Comparison of ENCODE assay signal across 11 mouse cellular contexts in genomic region chr4:82338930-82339329, GRCm38 (mm10).
DNase-seq lines count a peak whose midpoint lies in the region; ATAC-seq and TF ChIP-seq lines count a peak whose summit lies in the region.
"Had no signal": no experiment of that assay in that cellular context is flagged by ENCODE, and none has a peak within 500 bp of the region (broad histone marks: within the 10 kb centered on the region; RNA-seq: fewer than 3 reads in every experiment).

No protein-coding gene starts in this region.

- WGBS in heart, embryonic 12.5 days: 80% methylated on average over 6 of the region's 6 CpGs
- 62% methylated on average over 6 of the region's 6 CpGs for WGBS in embryonic facial prominence, embryonic 15.5 days

- DNase-seq in heart, postnatal 36 days: no peak
- no peak for DNase-seq in layer of hippocampus, adult 2 months (ENCODE audit: low spot score in 2 of 2)
- DNase-seq in layer of hippocampus, postnatal 14 days (ENCODE audit: low spot score in 2 of 2): no peak
- no peak for DNase-seq in layer of hippocampus, adult 11-12 months (ENCODE audit: low spot score)
- DNase-seq: liver, postnatal 0 days; right cerebral cortex, postnatal 14 days had no signal

- no peak for TF ChIP-seq CTCF in layer of hippocampus, adult 2 months (conservative IDR thresholded peaks at IDR 0.05)

- H3K4me3 ChIP-seq in heart, embryonic 12.5 days: no peak overlapping the region
- H3K4me3 ChIP-seq in layer of hippocampus, adult 2 months: no peak overlapping the region
- H3K4me3 ChIP-seq in brown adipose tissue, adult 24 weeks (ENCODE audit: insufficient read depth, low read depth, low read length): no peak overlapping the region
- H3K4me3 ChIP-seq in embryonic facial prominence, embryonic 15.5 days (replicated peaks): no peak overlapping the region
- H3K4me3 ChIP-seq: heart, embryonic 10.5 days had no signal

- H3K27ac ChIP-seq in heart, embryonic 12.5 days (ENCODE audit: poor library complexity, severe bottlenecking): peak overlapping the region; percentile 36
- H3K27ac ChIP-seq in layer of hippocampus, adult 2 months: peak overlapping the region; percentile 66
- peak overlapping the region; percentile 12 for H3K27ac ChIP-seq in brown adipose tissue, adult 24 weeks (replicated peaks; ENCODE audit: low read depth, low read length)
- H3K27ac ChIP-seq in embryonic facial prominence, embryonic 15.5 days (replicated peaks): peak overlapping the region; percentile 44; the same call in 1 of the 2 replicates
- H3K27ac ChIP-seq: heart, embryonic 10.5 days had no signal

- H3K9ac ChIP-seq in heart, embryonic 12.5 days: no peak overlapping the region
- no peak overlapping the region for H3K9ac ChIP-seq in embryonic facial prominence, embryonic 15.5 days
- H3K9ac ChIP-seq: liver, postnatal 0 days had no signal

- no peaks in the 10 kb centered on the region for H3K9me3 ChIP-seq in heart, embryonic 12.5 days (replicated peaks)
- H3K9me3 ChIP-seq in embryonic facial prominence, embryonic 15.5 days (replicated peaks): no peaks in the 10 kb centered on the region
- H3K9me3 ChIP-seq: heart, embryonic 10.5 days had no signal

- no peak overlapping the region for H3K4me2 ChIP-seq in heart, embryonic 12.5 days
- no peak overlapping the region for H3K4me2 ChIP-seq in embryonic facial prominence, embryonic 15.5 days (replicated peaks)

- H3K27me3 ChIP-seq in heart, embryonic 12.5 days (replicated peaks): no peaks in the 10 kb centered on the region
- no peaks in the 10 kb centered on the region for H3K27me3 ChIP-seq in embryonic facial prominence, embryonic 15.5 days

- peaks cover 32% of the 10 kb centered on the region for H3K4me1 ChIP-seq in heart, embryonic 12.5 days (replicated peaks)
- H3K4me1 ChIP-seq in brown adipose tissue, adult 24 weeks (ENCODE audit: control insufficient read depth, insufficient read depth, insufficient read length, low read length): peaks cover 6% of the 10 kb centered on the region; the same call in 1 of the 2 replicates
- peaks cover 22% of the 10 kb centered on the region for H3K4me1 ChIP-seq in embryonic facial prominence, embryonic 15.5 days

- H3K36me3 ChIP-seq in heart, embryonic 12.5 days: peaks cover 6% of the 10 kb centered on the region; the same call in 1 of the 2 replicates
- H3K36me3 ChIP-seq in embryonic facial prominence, embryonic 15.5 days: no peaks in the 10 kb centered on the region
- H3K36me3 ChIP-seq: heart, embryonic 10.5 days had no signal

- no peak for ATAC-seq in heart, embryonic 12.5 days (ENCODE audit: insufficient number of reproducible peaks, low FRiP score)
- ATAC-seq in embryonic facial prominence, embryonic 15.5 days (ENCODE audit: insufficient number of reproducible peaks, low FRiP score, low TSS enrichment, low read depth): no peak
- ATAC-seq: CD4-positive, CD25-positive, alpha-beta regulatory T cell, adult 4 months; liver, postnatal 0 days had no signal

- intact Hi-C loops in heart, postnatal 36 days (cut with DNase I): no loop called here

Comparison
In these comparisons a context has a peak if more than half of its experiments do, and no peak if none do; other contexts are left out.
1. H3K27ac ChIP-seq: peak in every context shown above with its lines; median percentile 66 in layer of hippocampus, adult 2 months; 44 in embryonic facial prominence, embryonic 15.5 days; 36 in heart, embryonic 12.5 days; 12 in brown adipose tissue, adult 24 weeks.